Mouse (Mus musculus) 3134 (cell line): ENCODE results near the gene Cpne6.
A peak's percentile ranks its signal among the peaks of the same experiment; 100 is the strongest.

Source experiments
- DNase-seq: peaks from one replicate; pipeline ENCODE4 v3.0.0-alpha.2; 2011; ENCODE audit warnings: low spot score; ENCODE audit not compliant: insufficient read length; ENCODE audit errors: extremely low read depth

Cpne6 gene

GRCm38 (mm10) chr14:55496761-55497448 is 13.3 kb upstream of the Cpne6 start:
- DNase-seq, result no peak

DNA sequence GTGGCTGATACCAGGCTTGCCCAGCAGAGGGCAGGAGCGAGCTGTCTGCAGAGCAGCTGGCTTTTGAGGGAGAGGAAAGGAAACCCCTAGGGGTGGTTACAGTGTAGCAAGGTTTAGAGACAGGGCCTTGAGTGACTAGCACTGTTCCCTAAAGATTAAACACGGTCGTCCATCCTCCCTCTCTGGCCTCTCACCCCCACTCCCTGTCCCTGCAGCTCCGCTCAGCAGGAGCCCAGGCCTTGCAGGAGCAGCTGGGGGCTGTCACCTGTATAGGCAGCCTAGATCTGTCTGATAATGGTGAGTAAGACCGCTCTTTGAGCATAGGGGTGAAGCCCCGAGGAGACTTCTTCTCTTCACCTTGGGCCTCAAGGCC is 12.8 kb upstream of the Cpne6 start:
- DNase-seq, result peak; percentile 52

DNA sequence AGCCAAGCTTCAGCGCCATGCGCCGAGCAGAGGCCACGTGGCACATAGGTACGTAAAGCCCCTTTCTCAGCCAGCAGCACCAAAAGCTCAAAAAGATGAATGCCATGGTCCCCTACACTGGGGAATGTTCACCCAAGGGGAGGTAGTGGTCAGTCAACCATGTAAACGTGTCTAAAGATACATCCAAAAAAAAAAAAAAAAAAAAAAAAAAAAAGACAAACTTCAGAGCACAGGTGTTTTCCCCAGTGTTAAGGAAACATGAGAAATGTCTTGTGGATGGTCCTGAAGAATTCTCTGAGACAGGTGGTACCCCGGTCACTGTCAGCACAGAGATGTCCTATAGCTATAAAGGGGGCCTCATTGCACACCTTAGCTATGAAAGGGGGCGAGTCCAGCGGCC is 4.6 kb upstream of the Cpne6 start:
- DNase-seq, result no peak

- no peak for DNase-seq
Measured at GRCm38 (mm10) chr14:55507801-55508200, 2.4 kb upstream of the Cpne6 start.

DNA sequence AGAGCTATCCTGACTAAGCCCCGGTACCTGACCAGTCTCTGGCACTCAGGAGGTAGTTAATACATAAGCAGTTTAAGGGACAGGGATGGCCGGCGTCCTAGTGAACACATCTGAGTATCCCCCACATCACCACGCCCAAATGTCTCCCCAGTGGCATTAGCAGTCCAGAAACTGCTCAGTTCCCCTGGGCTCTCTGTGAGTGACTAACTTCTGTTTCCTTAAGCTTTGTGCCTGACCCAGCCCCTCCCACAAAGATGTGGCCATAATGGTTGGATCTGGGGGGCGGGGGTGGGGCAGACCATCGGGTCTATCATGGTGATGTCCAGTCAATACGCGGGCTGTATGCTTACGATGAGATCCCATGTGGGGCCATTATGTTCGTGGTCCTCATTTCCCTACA is 705 bp upstream of the Cpne6 start:
- no peak for DNase-seq

- no peak for DNase-seq
Measured at GRCm38 (mm10) chr14:55511037-55511436, 792 bp downstream of the Cpne6 start.

DNA sequence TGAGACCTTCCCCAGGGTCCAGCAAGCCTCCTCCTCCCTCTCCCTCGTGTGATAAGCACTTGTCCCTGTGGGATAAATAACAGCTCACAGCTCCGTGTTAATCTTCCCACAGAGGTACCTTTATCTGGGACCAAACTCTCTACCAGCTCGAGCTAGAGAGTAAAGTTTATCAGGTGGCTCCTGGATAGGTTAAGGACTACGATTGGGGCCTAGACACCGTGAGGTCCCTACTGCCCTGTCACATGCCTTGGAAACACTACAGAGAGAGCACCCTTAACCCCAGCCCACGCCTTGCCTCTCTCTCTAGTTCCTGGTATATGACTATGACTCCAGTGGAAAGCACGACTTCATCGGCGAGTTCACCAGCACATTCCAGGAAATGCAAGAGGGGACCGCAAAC is 3.7 kb downstream of the Cpne6 start:
- DNase-seq, result no peak

- DNase-seq, result no peak
Measured at GRCm38 (mm10) chr14:55515846-55516245, 5.6 kb downstream of the Cpne6 start.

DNA sequence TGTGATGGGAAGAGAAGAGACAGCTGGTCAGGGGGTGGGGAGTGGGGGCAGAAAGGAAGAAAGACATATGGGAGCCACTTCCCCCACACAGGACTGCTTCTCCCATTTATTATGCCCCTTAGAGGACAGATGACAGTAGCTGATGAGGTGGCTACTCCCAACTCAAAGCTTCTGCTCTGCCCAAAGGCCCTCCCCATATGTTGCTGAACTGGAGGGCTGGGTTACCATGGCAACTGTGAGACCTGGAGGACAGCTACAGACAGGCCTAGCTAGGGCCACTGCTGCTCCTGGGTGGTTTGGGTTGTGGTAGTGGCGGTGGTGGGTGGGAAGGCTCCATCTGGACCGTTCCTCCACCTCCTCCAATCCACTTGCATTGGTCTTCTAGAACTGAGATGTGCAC is 8.7 kb downstream of the Cpne6 start:
- no peak for DNase-seq

DNA sequence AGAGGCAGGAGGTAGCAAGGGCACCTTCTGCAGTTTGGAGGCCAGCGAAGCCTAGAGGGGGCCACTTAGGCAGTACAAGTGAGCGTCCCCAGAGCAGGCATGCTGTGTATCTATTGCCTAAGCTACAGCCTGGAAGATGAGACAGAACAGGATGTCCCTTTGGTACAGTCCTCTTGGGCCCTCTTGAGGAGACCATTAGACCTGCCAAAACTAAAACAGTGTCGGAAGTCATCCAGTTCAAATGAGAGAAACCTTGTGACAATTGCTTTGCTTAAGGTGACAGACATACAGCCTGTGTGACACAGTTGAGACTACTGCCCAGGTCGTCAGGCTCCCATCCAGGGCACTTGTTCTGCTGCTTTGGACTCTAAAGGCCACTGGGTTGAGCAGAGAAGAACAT is 9.4 kb downstream of the Cpne6 start:
- no peak for DNase-seq

GRCm38 (mm10) chr14:55520451-55521361 is 10.5 kb downstream of the Cpne6 start:
- no peak for DNase-seq

GRCm38 (mm10) chr14:55524062-55524461 is 13.8 kb downstream of the Cpne6 start:
- no peak for DNase-seq

- no peak for DNase-seq
Measured at GRCm38 (mm10) chr14:55524785-55525184, 14.5 kb downstream of the Cpne6 start, which contains the start of gene Nrl. TSS of gene Nrl (minus strand) at chr14:55524981.

GRCm38 (mm10) chr14:55526674-55527073 is 16.4 kb downstream of the Cpne6 start:
- DNase-seq, result no peak

DNA sequence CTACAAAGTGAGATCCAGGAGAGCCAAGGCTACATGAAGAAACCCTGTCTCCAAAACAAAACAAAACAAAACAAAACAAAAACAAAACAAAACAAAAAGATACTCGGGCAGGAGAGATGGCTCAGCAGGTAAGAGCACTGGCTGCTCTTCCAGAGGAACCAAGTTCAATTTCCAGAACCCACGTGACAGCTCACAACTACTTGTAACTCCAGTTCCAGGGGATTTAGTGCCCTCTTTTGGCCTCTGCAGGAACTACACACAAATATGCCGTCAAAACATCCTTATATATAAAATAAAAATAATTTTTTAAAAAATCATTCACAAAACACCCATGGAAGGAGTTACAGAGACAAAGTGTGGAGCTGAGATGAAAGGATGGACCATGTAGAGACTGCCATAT is 17.7 kb downstream of the Cpne6 start:
- DNase-seq, result peak; percentile 28

- DNase-seq, result no peak
Measured at GRCm38 (mm10) chr14:55536116-55536745, 26.0 kb downstream of the Cpne6 start.

DNA sequence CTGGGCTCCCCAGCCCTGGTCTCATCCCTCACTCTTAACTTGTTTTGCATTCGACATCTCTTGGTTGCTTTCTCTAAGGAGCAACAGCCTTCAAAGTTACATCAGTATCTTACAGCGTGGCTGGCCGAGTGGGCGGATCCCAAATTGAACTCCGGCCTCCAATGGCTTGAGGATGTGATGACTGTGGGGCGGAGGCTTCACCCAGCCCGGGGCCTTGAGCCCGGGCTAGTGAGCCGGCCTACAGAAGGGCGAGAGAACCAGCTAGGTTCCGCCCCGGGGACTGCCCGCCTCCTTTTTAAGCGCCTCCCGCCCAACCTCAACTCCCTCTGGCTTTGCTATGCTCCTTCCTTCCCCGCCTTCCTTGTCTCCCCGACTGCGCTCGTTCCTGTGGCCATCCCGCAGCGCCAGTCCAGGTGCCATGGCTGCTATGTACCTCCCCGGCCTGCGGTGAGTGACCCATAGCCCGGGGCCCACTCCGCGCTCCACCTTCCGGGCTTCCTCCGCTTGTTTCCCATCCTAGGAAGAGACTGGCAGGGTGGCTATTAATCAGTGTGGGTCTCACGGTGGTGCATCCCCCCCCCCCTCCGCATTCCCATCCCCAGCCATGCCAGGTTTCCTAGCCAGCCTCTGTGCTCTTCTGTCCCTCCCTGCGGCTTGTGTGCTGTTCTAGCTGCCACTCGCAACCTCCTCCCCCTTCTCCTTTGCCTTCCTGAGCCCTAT is 30.0 kb downstream of the Cpne6 start, which contains the start of gene Pck2:
Gene Pck2 (plus strand): TSS at position 200 of the 720 bp plus-strand sequence.
- DNase-seq, result peak; percentile 95

GRCm38 (mm10) chr14:55540787-55541321 is 30.6 kb downstream of the Cpne6 start:
- DNase-seq, result peak; percentile 77

- DNase-seq, result no peak
Measured at GRCm38 (mm10) chr14:55542268-55542667, 32.0 kb downstream of the Cpne6 start.

DNA sequence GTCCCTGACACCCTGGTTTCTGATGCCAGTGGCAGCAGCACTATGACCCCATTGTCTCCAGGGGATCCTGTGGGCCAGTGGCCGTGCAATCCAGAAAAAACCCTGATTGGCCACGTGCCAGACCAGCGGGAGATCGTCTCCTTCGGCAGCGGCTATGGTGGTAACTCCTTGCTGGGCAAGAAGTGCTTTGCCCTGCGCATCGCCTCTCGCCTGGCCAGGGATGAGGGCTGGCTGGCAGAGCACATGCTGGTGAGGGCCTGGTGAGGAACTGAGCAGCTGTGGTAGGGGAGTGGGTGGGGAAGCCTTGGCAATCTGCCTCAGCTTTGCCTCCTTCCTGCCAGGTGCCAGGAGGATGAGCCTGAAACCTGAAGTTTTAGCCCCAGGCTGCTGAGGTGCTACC is 34.1 kb downstream of the Cpne6 start:
- no peak for DNase-seq
